Mouse (Mus musculus) layer of hippocampus, adult 9-10 months (tissue): ENCODE measurements around the gene Macf1.
"Not testable (repeated sequence)": the region's sequence is repeated elsewhere in the genome, so short reads cannot be mapped to it uniquely, and the experiment has no call there.

Experiments used
- DNase-seq: peaks from one replicate; pipeline ENCODE4 v3.0.0; 2022; ENCODE audit warnings: low spot score

Gene Macf1

DNA sequence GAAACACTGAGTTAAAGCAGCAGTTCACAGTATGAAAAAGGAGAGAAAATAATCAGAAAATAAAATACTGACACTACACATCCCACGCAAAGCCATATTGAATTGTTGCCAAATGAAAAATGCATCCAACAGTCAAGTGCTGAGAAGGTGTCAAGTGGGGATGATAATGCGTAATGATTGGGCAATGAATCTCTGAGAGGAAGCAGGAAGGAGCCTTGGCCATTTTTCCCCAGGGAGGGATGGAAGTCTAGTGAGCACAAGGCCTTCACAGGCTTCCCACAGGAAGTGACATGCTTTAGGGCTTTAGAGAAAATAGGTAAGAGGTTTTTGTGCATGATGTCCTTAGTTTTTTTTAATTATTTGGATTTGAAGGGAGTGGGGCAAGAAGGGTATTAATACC lies 237.9 kb downstream of the Macf1 start:
- not testable (repeated sequence) for DNase-seq

- DNase-seq = no peak
Measured at GRCm38 (mm10) chr4:123438414-123438813, 245.7 kb downstream of the Macf1 start.

DNA sequence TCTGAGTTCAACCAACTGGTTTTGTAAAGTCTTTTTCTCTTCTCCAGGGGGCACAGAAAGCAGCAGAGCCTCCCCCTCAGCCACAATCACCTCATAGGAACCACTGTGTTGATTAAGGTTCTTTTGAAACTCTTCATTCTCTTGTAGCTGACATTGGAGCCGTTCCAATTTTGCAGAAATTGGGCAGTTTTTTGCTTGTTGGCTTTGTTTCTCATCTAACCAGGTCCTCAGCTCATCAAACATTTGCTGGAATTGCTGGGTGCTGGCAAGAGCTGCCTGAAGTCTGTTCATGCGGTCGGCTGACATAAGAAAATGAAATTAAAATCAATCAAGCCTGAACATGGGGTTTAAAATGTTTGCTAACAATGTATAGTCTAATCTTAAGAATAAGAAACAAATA lies 251.0 kb downstream of the Macf1 start:
- no peak for DNase-seq

DNA sequence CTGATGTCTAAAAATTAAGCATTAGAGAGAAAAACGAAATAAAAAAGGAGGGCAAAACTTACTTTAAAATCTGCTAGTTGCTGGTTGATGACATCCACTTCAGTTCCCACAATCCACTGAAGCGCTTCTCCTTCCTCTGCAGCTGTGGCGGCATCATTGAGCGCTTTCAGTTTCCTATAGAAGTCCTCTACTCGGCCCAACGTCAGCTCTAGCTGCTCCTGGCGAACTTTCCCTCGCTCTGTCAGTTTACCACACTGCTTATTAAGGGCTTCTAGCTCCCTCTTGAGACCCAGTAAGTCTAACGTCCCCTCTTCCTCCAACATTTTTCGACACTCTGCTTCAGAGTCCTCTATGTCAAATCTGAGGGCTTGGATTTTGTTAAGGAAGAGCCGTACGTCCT lies 252.2 kb downstream of the Macf1 start:
- no peak for DNase-seq

- no peak for DNase-seq
Measured at GRCm38 (mm10) chr4:123427900-123428684, 256.1 kb downstream of the Macf1 start.

GRCm38 (mm10) chr4:123427271-123427899 lies 256.8 kb downstream of the Macf1 start:
- no peak for DNase-seq

- DNase-seq = no peak
Measured at GRCm38 (mm10) chr4:123426429-123427080, 257.6 kb downstream of the Macf1 start.

- DNase-seq = no peak
Measured at GRCm38 (mm10) chr4:123425672-123426272, 258.4 kb downstream of the Macf1 start.

DNA sequence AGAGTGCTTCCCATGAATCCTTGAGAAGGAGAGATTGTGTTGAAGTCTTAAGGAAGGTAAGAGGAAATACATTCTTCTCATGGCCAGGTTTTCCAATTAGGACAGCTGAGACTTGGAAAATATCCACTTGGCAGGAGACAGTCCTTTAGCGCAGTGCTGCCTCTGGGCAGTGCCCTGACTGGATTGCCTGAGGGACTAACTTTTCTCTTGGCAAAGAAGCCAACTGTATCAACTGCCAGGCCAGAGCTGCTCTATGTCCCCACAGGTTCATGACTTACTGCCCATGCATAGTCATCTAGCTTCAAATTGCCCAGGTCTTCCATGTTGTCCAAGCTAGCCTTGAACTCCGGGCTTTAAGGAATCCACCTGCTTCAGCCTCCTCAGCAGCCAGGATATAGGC lies 260.1 kb downstream of the Macf1 start:
- DNase-seq = no peak

DNA sequence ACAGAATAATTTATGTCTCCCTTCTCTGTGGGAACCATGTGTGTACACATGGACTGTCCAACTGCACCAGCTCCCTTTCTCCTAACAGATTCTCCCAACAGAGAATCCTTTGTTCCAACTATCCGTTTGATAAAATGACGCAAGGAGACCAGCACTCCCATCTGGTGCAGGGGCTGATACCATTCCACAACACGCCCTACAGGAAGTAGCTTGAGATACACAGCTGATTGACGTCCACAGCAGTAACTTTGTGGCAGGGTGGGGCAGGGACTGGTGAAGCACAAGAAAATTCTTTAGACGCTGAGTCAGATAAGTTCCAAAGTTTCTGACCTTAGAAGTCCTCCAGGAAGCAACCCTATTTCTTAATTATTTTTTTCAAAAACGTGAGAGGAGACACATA lies 261.3 kb downstream of the Macf1 start:
- no peak for DNase-seq

GRCm38 (mm10) chr4:123418032-123418431 lies 266.1 kb downstream of the Macf1 start:
- DNase-seq = no peak

- no peak for DNase-seq
Measured at GRCm38 (mm10) chr4:123417478-123417877, 266.7 kb downstream of the Macf1 start.

- DNase-seq = no peak
Measured at GRCm38 (mm10) chr4:123416829-123417228, 267.3 kb downstream of the Macf1 start.

DNA sequence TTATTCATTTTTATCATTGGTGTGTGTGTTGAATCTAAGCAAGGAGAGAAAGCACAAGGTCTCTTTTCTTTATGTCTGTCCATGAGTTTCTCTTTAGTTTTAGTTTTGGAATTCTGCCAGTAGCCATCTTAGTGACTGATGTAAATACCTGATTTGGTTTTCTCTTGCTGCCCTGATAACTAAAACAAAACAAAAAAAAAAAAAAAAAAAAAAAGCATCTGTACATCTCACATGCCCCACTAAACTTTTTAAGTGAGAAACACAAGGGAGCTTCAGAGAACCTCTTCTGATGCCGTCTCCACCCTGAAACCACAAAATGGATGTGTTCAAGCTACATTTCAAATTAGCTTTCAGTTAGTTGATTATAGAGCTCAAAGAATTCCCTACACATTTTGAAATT lies 268.6 kb downstream of the Macf1 start:
- DNase-seq = no peak

DNA sequence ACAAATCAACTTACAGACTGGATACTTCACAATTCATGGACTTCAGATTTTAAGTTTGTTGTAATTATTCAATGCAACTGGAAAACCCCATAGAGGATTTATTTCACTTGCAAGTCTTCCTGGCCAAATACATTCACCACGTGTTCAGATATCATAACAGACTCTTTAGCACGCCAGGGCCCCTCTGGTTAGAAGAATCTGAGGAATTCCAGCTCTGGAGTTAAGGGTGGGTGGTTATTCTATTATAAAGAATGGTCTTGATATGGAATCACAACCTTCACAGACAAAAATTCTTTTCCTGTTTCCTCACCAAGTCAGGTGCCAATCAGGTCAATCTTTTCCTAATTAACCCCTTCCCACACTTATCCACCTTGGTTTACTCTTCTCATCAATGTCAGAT lies 270.3 kb downstream of the Macf1 start:
- DNase-seq = no peak

GRCm38 (mm10) chr4:123412981-123413380 lies 271.2 kb downstream of the Macf1 start:
- DNase-seq = no peak

DNA sequence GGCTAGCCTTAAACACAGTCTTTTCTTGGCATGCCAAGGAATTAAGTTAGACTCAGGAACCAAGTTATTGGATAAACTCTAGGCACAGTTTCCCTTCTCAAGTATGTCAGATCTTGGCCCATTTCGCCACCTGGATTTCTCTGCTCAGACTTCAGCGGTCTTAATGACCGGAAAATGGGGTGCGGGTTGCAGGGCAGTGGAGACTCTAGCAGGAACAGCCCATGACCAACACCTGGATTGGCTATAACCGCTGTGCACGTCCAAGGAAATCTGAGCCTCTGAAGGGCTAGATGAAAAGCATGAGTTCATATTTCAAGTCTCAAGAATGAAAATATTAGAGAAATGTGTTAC lies 271.7 kb downstream of the Macf1 start:
- no peak for DNase-seq

DNA sequence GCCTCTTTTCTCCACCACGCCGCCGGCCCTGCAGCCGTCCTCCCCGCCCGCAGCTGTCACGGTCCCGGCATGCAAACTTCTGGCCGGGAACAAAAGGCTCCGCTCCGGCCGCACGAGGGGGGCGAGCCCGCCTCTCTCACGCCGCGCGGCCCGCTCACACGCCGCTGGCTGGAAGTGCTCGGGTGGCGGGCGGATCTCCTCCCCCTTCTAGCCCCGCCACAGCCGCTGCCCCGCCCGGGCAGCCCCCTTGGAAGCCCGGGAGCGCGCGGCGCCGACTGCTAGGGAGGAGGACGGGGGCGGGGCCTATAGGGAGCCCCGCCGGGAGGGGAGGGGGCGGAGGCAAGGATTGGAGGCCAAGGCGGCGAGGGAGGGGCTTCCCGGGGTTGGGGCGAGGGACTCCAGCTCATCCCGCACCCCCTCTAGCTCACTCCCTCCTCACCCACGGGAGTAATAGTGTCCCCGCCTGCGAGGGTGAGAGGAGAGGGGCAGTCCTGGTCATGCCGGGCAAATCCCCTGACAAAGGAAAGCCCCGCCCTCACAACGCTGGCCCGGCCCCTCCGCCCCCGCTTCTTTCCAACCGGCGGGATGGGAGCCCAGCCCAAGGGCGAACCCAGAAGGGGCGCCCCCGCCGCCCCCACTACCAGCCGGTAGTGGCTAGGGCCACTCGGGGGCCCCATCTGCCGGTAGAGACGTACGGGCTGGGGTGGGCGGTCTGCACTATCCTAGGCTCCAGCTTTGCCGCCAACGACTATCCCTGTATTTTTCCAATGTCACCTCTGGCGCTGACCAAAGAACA lies 272.2 kb downstream of the Macf1 start:
- DNase-seq = peak; percentile 29

DNA sequence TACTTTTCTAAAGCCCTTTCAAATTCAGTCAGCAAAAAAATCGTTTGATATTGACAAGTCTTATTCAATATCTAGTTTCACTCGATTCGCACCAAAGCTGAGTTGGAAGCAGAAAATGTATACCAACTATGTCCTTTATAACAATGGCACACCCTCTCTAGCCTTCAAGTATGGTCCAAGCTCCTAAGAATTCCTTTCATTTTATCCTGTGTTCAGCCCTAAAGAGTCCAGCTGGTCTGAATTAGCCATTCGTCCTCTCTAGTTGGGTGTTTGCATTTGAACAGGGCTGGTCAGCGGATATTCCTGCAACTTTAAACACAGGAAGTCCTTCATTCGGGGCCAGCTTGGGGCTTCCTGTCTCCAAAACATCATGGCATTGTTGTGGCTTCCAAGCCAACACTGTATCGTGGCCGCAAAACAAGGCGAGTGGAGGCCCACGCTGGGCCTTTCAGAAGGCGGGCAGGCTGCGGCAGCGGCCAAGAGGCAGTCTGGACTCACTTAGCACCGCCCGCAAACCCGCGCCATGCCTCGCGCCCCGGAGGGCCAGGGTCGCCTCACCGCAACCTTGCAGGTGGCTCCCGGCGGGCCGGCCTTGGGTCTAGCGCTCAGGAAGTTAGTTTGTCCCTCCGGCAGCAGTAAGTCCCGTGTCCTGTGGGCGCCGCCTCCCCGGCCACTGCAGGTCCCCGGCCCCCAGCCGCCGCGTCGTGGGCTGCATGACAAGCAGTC lies 273.0 kb downstream of the Macf1 start:
- no peak for DNase-seq

- no peak for DNase-seq
Measured at GRCm38 (mm10) chr4:123409752-123410151, 274.4 kb downstream of the Macf1 start.

DNA sequence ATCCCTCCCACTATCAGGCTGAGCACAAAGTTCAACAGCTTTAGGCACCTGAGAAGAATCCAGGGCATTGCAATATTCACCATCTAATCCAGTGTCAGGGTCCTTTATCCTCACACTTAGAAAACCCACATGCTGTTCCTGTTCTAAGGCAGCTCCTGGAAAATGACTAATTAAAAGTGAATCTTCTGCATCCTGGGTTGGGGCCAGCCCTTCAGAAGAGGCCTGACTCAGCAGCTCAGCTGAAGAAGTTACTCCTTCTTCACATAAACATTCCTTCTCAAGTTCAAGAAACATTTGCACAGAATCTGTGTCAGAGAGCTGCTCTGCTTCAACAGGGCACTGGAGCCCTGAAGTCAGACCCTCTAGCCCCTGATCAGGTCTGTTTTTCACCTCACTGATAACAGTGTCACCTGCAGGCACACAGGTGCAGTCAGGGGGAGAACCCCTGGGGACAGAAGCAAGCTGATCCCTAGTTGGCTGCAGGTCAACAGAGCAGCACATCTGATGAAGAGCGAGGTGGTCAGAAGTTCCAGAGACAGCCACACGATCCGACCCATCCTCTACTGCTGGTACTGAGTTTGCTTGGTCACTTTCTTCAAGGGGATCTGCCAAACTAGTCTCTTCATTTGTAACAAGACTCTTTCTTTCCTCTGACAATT lies 275.0 kb downstream of the Macf1 start:
- no peak for DNase-seq
